Mouse (Mus musculus) yolk sac, embryonic 10.5 days (tissue): ENCODE results near the gene Tmc7.

Experiments used
- DNase-seq: peaks from one replicate; pipeline ENCODE4 v3.0.0-alpha.2; 2017; ENCODE audit warnings: low spot score

The Tmc7 gene

GRCm38 (mm10) chr7:118584257-118584907, at the start of gene Tmc7:
Gene Tmc7, minus strand, starts transcription at chr7:118584736.
- DNase-seq = peak; percentile 66

GRCm38 (mm10) chr7:118633951-118634350, 49.4 kb upstream of the Tmc7 start:
- no peak for DNase-seq

- no peak for DNase-seq
Measured at GRCm38 (mm10) chr7:118633094-118633493, 48.6 kb upstream of the Tmc7 start.

GRCm38 (mm10) chr7:118627550-118628298, 43.2 kb upstream of the Tmc7 start:
- DNase-seq = peak; percentile 32

- no peak for DNase-seq
Measured at GRCm38 (mm10) chr7:118621094-118621493, 36.6 kb upstream of the Tmc7 start.

- no peak for DNase-seq
Measured at GRCm38 (mm10) chr7:118620243-118620906, 35.8 kb upstream of the Tmc7 start.

GRCm38 (mm10) chr7:118618104-118618503, 33.6 kb upstream of the Tmc7 start:
- no peak for DNase-seq

- DNase-seq = no peak
Measured at GRCm38 (mm10) chr7:118614076-118614475, 29.5 kb upstream of the Tmc7 start.

- DNase-seq = no peak
Measured at GRCm38 (mm10) chr7:118611933-118612332, 27.4 kb upstream of the Tmc7 start.

- DNase-seq = no peak
Measured at GRCm38 (mm10) chr7:118611185-118611749, 26.7 kb upstream of the Tmc7 start.

- DNase-seq = no peak
Measured at GRCm38 (mm10) chr7:118610721-118611120, 26.2 kb upstream of the Tmc7 start.

GRCm38 (mm10) chr7:118609815-118610214, 25.3 kb upstream of the Tmc7 start:
- no peak for DNase-seq

GRCm38 (mm10) chr7:118604842-118605241, 20.3 kb upstream of the Tmc7 start:
- no peak for DNase-seq

- DNase-seq = no peak
Measured at GRCm38 (mm10) chr7:118599954-118600631, 15.6 kb upstream of the Tmc7 start.

- DNase-seq = no peak
Measured at GRCm38 (mm10) chr7:118597201-118597600, 12.7 kb upstream of the Tmc7 start, which contains the start of gene Tmc5. Gene Tmc5, plus strand, starts transcription at chr7:118597297.

- no peak for DNase-seq
Measured at GRCm38 (mm10) chr7:118596271-118596670, 11.7 kb upstream of the Tmc7 start.

GRCm38 (mm10) chr7:118595228-118595627, 10.7 kb upstream of the Tmc7 start:
- peak; percentile 83 for DNase-seq

GRCm38 (mm10) chr7:118594611-118595010, 10.1 kb upstream of the Tmc7 start:
- no peak for DNase-seq

GRCm38 (mm10) chr7:118593567-118594407, 9.3 kb upstream of the Tmc7 start:
- peak; percentile 58 for DNase-seq

- no peak for DNase-seq
Measured at GRCm38 (mm10) chr7:118592146-118592545, 7.6 kb upstream of the Tmc7 start.

- DNase-seq = no peak
Measured at GRCm38 (mm10) chr7:118590726-118591305, 6.3 kb upstream of the Tmc7 start.
